Mouse (Mus musculus) embryonic fibroblast, embryonic 13.5 days (primary cell): ENCODE results near the gene Kcnh1. TPM values are rescaled to one million over a fixed set of nuclear protein-coding genes. Genes with fewer than 3 reads are reported as not detected.
A peak's percentile ranks its signal among the peaks of the same experiment; 100 is the strongest.

Source experiments
- H3K27ac ChIP-seq: 2 replicates; pipeline ENCODE4 v1.5.1; 2012; ENCODE audit warnings: low read length, control low read depth, inconsistent platforms; ENCODE audit not compliant: insufficient read depth
- H3K4me1 ChIP-seq: 2 replicates; pipeline ENCODE4 v1.6.1; 2011; ENCODE audit warnings: low read length; ENCODE audit not compliant: control insufficient read depth, insufficient read depth
- H3K4me3 ChIP-seq: 2 replicates; pipeline ENCODE4 v1.5.1; 2011; ENCODE audit warnings: mild to moderate bottlenecking, control low read depth, low read length; ENCODE audit not compliant: insufficient read depth
- CTCF ChIP-seq: IDR thresholded peaks from 2 replicates; pipeline ENCODE4 v1.5.1; 2011; ENCODE audit warnings: mild to moderate bottlenecking, control low read depth, low read length, moderate library complexity, borderline replicate concordance; ENCODE audit not compliant: insufficient read depth
- POLR2A ChIP-seq: IDR thresholded peaks from 2 replicates; pipeline ENCODE4 v1.6.1; 2011; ENCODE audit warnings: low read depth, mild to moderate bottlenecking, control low read depth, low read length, moderate library complexity
- polyA plus RNA-seq: library from polyadenylated mRNA; stranded (reverse); fragments of >200 nt; gene quantifications from 2 replicates; pipeline ENCODE4 v1.2.4, GENCODE M21; 2011; ENCODE audit warnings: low read depth; ENCODE audit not compliant: missing spikeins, insufficient read length

Gene Kcnh1
- polyA plus RNA-seq, result 0.18 TPM in 1 of 2 replicates, not detected in the other

GRCm38 (mm10) chr1:192190508-192191321 is at the start of gene Kcnh1:
TSS of gene Kcnh1 (plus strand) at chr1:192190774.
- Histone ChIP-seq H3K4me1 (peaks cover 2% of the 10 kb centered on the region; the same call in 1 of the 2 replicates), H3K4me3 (peak within 1 kb of the TSS; percentile 38), H3K27ac (no peak within 1 kb of the TSS)
- TF ChIP-seq POLR2A, result no peak
- peak; percentile 97 for TF ChIP-seq CTCF

- Histone ChIP-seq H3K4me1 (no peaks in the 10 kb centered on the region), H3K4me3 (no peak overlapping the region), H3K27ac (no peak overlapping the region)
- no peak for TF ChIP-seq CTCF
These were observed 39.4 kb upstream of the Kcnh1 start for GRCm38 (mm10) chr1:192151179-192151578.

- H3K27ac ChIP-seq, result no peak overlapping the region
- TF ChIP-seq CTCF (no peak), POLR2A (no peak)
- no peak overlapping the region for H3K4me3 ChIP-seq
- 0 out of 2 replicates have a peak, but pooled peaks cover 3% of the 10 kb centered on the region for H3K4me1 ChIP-seq
These were observed 19.1 kb upstream of the Kcnh1 start for GRCm38 (mm10) chr1:192171477-192171876.

GRCm38 (mm10) chr1:192179877-192180276 is 10.7 kb upstream of the Kcnh1 start:
- no peak overlapping the region for H3K27ac ChIP-seq

GRCm38 (mm10) chr1:192181696-192182257 is 8.8 kb upstream of the Kcnh1 start:
- TF ChIP-seq CTCF, result no peak
- no peak for TF ChIP-seq POLR2A
- Histone ChIP-seq H3K4me1 (no peaks in the 10 kb centered on the region), H3K4me3 (no peak overlapping the region), H3K27ac (no peak overlapping the region)

More at GRCm38 (mm10) chr1:192179877-192180276, 10.7 kb upstream of the Kcnh1 start:
- TF ChIP-seq CTCF (no peak), POLR2A (no peak)
- Histone ChIP-seq H3K4me3 (no peak overlapping the region), H3K4me1 (no peaks in the 10 kb centered on the region)

- Histone ChIP-seq H3K4me3 (no peak overlapping the region), H3K4me1 (peaks cover 2% of the 10 kb centered on the region; the same call in 1 of the 2 replicates), H3K27ac (no peak overlapping the region)
- TF ChIP-seq CTCF, result peak; percentile 3; the same call in 1 of the 2 replicates
- no peak for TF ChIP-seq POLR2A
These were observed 1.5 kb upstream of the Kcnh1 start for GRCm38 (mm10) chr1:192189056-192189455.

- no peak overlapping the region for H3K27ac ChIP-seq
- TF ChIP-seq POLR2A (no peak), CTCF (no peak)
- peaks cover 2% of the 10 kb centered on the region; the same call in 1 of the 2 replicates for H3K4me1 ChIP-seq
- H3K4me3 ChIP-seq, result no peak overlapping the region
These were observed 803 bp upstream of the Kcnh1 start for GRCm38 (mm10) chr1:192189771-192190170.

GRCm38 (mm10) chr1:192191322-192191639 is 707 bp downstream of the Kcnh1 start:
- Histone ChIP-seq H3K4me3 (peak overlapping the region; percentile 38), H3K4me1 (peaks cover 2% of the 10 kb centered on the region; the same call in 1 of the 2 replicates), H3K27ac (no peak overlapping the region)
- no peak for TF ChIP-seq POLR2A
- no peak for TF ChIP-seq CTCF

GRCm38 (mm10) chr1:192191859-192192258 is 1.3 kb downstream of the Kcnh1 start:
- no peak overlapping the region for H3K27ac ChIP-seq
- TF ChIP-seq POLR2A (no peak), CTCF (no peak)
- no peak overlapping the region for H3K4me3 ChIP-seq
- peaks cover 2% of the 10 kb centered on the region; the same call in 1 of the 2 replicates for H3K4me1 ChIP-seq

GRCm38 (mm10) chr1:192192710-192193109 is 2.1 kb downstream of the Kcnh1 start:
- H3K4me3 ChIP-seq, result no peak overlapping the region
- no peak overlapping the region for H3K27ac ChIP-seq
- peaks cover 2% of the 10 kb centered on the region; the same call in 1 of the 2 replicates for H3K4me1 ChIP-seq
- TF ChIP-seq POLR2A (no peak), CTCF (no peak)
